Mouse (Mus musculus): ENCODE data around the gene Astn2. TPM values are rescaled to one million over a fixed set of nuclear protein-coding genes. Genes with fewer than 3 reads are reported as not detected.

Gene Astn2
- polyA plus RNA-seq, 1 experiment: 0.65 TPM

DNA sequence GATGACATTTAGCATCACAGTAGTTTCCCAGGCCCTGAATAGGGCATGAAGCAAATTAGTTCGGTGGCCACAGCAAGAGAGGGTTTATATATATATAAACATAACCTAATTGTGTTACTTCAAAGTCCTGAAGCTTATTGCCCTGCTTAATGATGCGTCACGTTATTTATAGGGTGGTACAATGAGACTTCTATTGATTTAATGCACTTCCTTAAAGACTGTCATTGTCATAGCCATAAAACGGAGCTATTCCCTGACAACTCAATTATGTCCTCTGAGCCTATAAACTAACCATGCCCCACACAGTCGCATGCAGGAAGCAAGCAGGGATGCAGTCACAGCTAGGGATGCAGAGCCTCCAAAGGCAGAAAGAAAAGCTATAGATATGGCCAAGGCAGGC, 761.8 kb downstream of the Astn2 start:
- no peaks in the 10 kb centered on the region for H3K27me3 ChIP-seq (ENCODE audit: control insufficient read depth, insufficient read depth, low read length)
- H3K4me3 ChIP-seq (ENCODE audit: control insufficient read depth, insufficient read depth, low read length): no peak overlapping the region

DNA sequence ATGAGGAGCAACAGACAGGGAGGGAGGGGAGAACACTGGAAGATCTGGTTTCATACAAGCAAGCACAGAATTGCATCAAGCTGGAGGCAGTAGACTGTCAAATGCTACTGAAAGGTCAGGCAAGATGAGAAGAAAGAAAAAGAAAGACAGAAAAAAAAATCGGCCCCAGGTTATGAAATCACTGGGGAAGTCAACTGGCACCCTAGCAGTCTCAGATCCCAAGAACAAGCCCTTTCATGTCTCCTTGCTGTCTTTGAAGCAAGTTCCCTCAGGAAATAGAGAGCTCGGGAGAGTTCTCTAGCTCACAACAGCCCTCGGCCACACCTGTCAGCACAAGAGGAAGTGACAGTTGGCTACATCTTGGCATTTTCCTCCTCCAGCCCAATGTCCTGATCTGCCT, 766.2 kb downstream of the Astn2 start:
- no peaks in the 10 kb centered on the region for H3K4me1 ChIP-seq (replicated peaks; ENCODE audit: control insufficient read depth, insufficient read depth, low read length)

More for the DNA sequence above, 761.8 kb downstream of the Astn2 start:
- WGBS: 53% methylated on average over 5 of the region's 5 CpGs
- H3K27ac ChIP-seq (ENCODE audit: control insufficient read depth, insufficient read depth, low read length): no peak overlapping the region
- H3K4me1 ChIP-seq (replicated peaks; ENCODE audit: control insufficient read depth, insufficient read depth, low read length): no peaks in the 10 kb centered on the region
- no peak for DNase-seq
- H3K36me3 ChIP-seq (ENCODE audit: control insufficient read depth, insufficient read depth, low read length): no peaks in the 10 kb centered on the region
- no peak for TF ChIP-seq CTCF (IDR thresholded peaks at IDR 0.05; ENCODE audit: borderline replicate concordance, control insufficient read depth, extremely low read depth, insufficient read depth, low read length, poor library complexity)
- TF ChIP-seq POLR2A (IDR thresholded peaks at IDR 0.05; ENCODE audit: control insufficient read depth, extremely low read depth, insufficient read depth, low read length, poor library complexity): no peak

DNA sequence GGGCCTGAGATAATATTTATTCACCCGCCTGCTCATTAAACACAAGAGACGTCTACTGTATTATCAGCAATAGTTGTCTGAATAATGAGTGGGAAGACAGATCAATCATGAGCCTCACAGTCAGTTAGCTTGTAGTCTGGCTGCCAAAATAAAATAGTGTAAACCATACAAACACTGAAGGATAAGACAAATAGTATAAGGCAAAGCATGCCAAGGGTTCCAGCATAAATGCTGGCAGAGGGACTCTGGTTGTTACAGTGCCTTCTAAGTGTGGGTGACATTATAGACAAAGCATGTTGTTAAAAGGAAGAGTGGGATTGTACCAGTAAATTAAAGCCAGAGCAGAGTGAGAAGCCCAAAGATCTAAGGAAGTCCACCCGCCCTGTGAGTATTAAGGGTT, 784.3 kb downstream of the Astn2 start:
- WGBS: 93% methylated on average over 3 of the region's 3 CpGs

More for the DNA sequence above, 766.2 kb downstream of the Astn2 start:
- Histone ChIP-seq H3K4me3 (ENCODE audit: control insufficient read depth, insufficient read depth, low read length) (no peak overlapping the region), H3K36me3 (ENCODE audit: control insufficient read depth, insufficient read depth, low read length) (no peaks in the 10 kb centered on the region), H3K27me3 (ENCODE audit: control insufficient read depth, insufficient read depth, low read length) (no peaks in the 10 kb centered on the region), H3K27ac (ENCODE audit: control insufficient read depth, insufficient read depth, low read length) (no peak overlapping the region)
- no peak for TF ChIP-seq POLR2A (IDR thresholded peaks at IDR 0.05; ENCODE audit: control insufficient read depth, extremely low read depth, insufficient read depth, low read length, poor library complexity)
- no peak for TF ChIP-seq CTCF (IDR thresholded peaks at IDR 0.05; ENCODE audit: borderline replicate concordance, control insufficient read depth, extremely low read depth, insufficient read depth, low read length, poor library complexity)
- no peak for DNase-seq
- 46% methylated on average over 3 of the region's 3 CpGs for WGBS

DNA sequence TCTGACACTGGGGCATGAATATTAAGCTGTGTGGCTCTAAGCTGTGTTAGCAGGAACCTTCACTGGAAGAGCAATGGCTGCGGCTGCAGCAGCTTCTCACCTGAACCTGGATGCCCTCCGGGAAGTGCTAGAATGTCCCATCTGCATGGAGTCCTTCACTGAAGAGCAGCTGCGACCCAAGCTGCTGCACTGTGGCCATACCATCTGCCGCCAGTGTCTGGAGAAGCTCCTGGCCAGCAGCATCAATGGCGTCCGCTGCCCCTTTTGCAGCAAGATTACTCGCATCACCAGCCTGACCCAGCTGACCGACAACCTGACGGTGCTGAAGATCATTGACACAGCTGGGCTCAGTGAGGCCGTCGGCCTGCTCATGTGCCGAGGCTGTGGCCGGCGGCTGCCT, 791.3 kb downstream of the Astn2 start:
- H3K36me3 ChIP-seq (ENCODE audit: control insufficient read depth, insufficient read depth, low read length): peaks cover 19% of the 10 kb centered on the region
- no peaks in the 10 kb centered on the region for H3K4me1 ChIP-seq (replicated peaks; ENCODE audit: control insufficient read depth, insufficient read depth, low read length)
- WGBS: 98% methylated on average over 14 of the region's 14 CpGs

More for the DNA sequence above, 784.3 kb downstream of the Astn2 start:
- Histone ChIP-seq H3K27ac (ENCODE audit: control insufficient read depth, insufficient read depth, low read length) (no peak overlapping the region), H3K36me3 (ENCODE audit: control insufficient read depth, insufficient read depth, low read length) (peaks cover 5% of the 10 kb centered on the region; the same call in 1 of the 2 replicates), H3K27me3 (ENCODE audit: control insufficient read depth, insufficient read depth, low read length) (no peaks in the 10 kb centered on the region), H3K4me1 (replicated peaks; ENCODE audit: control insufficient read depth, insufficient read depth, low read length) (no peaks in the 10 kb centered on the region), H3K4me3 (ENCODE audit: control insufficient read depth, insufficient read depth, low read length) (no peak overlapping the region)
- no peak for DNase-seq
- TF ChIP-seq POLR2A (IDR thresholded peaks at IDR 0.05; ENCODE audit: control insufficient read depth, extremely low read depth, insufficient read depth, low read length, poor library complexity) (no peak), CTCF (IDR thresholded peaks at IDR 0.05; ENCODE audit: borderline replicate concordance, control insufficient read depth, extremely low read depth, insufficient read depth, low read length, poor library complexity) (no peak)

DNA sequence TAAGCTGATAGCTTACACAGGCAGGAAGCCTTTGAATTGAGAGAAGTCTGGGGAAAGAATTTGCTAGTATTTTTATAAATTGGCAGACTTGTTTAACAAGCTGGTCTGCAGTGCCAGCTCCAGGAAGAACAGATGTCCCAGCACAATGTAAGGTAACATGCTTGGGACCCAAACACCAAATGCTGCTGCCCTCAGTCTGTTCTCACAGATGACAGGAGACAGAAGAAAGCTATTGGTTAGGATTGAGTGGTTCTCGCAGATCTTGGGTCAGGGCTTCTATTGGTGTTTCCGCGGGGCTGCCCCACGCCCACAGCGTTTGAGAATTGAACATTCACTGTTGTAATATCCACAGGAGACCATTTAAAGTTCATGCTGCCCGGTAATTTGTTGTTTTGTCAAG, 793.5 kb downstream of the Astn2 start:
- peaks cover 19% of the 10 kb centered on the region for H3K36me3 ChIP-seq (ENCODE audit: control insufficient read depth, insufficient read depth, low read length)
- H3K4me1 ChIP-seq (replicated peaks; ENCODE audit: control insufficient read depth, insufficient read depth, low read length): no peaks in the 10 kb centered on the region
- H3K27ac ChIP-seq (ENCODE audit: control insufficient read depth, insufficient read depth, low read length): no peak overlapping the region
- H3K4me3 ChIP-seq (ENCODE audit: control insufficient read depth, insufficient read depth, low read length): no peak overlapping the region
- no peaks in the 10 kb centered on the region for H3K27me3 ChIP-seq (ENCODE audit: control insufficient read depth, insufficient read depth, low read length)
- DNase-seq: no peak
- WGBS: 96% methylated on average over 6 of the region's 6 CpGs
- TF ChIP-seq POLR2A (IDR thresholded peaks at IDR 0.05; ENCODE audit: control insufficient read depth, extremely low read depth, insufficient read depth, low read length, poor library complexity) (no peak), CTCF (IDR thresholded peaks at IDR 0.05; ENCODE audit: borderline replicate concordance, control insufficient read depth, extremely low read depth, insufficient read depth, low read length, poor library complexity) (no peak)

More for the DNA sequence above, 791.3 kb downstream of the Astn2 start:
- DNase-seq: no peak
- TF ChIP-seq CTCF (IDR thresholded peaks at IDR 0.05; ENCODE audit: borderline replicate concordance, control insufficient read depth, extremely low read depth, insufficient read depth, low read length, poor library complexity) (no peak), POLR2A (IDR thresholded peaks at IDR 0.05; ENCODE audit: control insufficient read depth, extremely low read depth, insufficient read depth, low read length, poor library complexity) (no peak)
- Histone ChIP-seq H3K27ac (ENCODE audit: control insufficient read depth, insufficient read depth, low read length) (no peak overlapping the region), H3K27me3 (ENCODE audit: control insufficient read depth, insufficient read depth, low read length) (no peaks in the 10 kb centered on the region), H3K4me3 (ENCODE audit: control insufficient read depth, insufficient read depth, low read length) (no peak overlapping the region)

DNA sequence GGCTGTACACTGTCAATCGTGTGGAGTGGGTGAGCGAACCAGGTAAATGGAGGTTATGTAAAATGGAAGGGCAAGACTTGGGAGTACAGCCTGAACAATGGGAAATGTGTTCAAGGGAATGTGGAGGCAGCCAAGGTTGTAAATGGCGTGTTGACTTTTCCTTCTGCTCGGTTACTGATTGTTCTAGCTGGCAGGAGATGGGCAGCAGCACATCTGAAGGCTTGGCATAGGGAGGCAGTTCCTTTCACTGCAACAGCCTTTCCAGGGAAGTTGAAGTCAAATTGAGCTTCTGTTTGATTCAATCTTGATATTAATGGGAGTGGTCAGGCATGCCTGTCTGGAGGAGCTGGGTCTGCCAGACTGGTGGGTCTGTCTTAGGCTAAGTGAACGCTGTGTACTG, 794.1 kb downstream of the Astn2 start:
- no peaks in the 10 kb centered on the region for H3K27me3 ChIP-seq (ENCODE audit: control insufficient read depth, insufficient read depth, low read length)
- no peak overlapping the region for H3K4me3 ChIP-seq (ENCODE audit: control insufficient read depth, insufficient read depth, low read length)
- no peaks in the 10 kb centered on the region for H3K4me1 ChIP-seq (replicated peaks; ENCODE audit: control insufficient read depth, insufficient read depth, low read length)
- DNase-seq: no peak
- TF ChIP-seq POLR2A (IDR thresholded peaks at IDR 0.05; ENCODE audit: control insufficient read depth, extremely low read depth, insufficient read depth, low read length, poor library complexity) (no peak), CTCF (IDR thresholded peaks at IDR 0.05; ENCODE audit: borderline replicate concordance, control insufficient read depth, extremely low read depth, insufficient read depth, low read length, poor library complexity) (no peak)
- no peak overlapping the region for H3K27ac ChIP-seq (ENCODE audit: control insufficient read depth, insufficient read depth, low read length)
- peaks cover 15% of the 10 kb centered on the region for H3K36me3 ChIP-seq (ENCODE audit: control insufficient read depth, insufficient read depth, low read length)
- WGBS: over 99% methylated on average over 5 of the region's 5 CpGs

DNA sequence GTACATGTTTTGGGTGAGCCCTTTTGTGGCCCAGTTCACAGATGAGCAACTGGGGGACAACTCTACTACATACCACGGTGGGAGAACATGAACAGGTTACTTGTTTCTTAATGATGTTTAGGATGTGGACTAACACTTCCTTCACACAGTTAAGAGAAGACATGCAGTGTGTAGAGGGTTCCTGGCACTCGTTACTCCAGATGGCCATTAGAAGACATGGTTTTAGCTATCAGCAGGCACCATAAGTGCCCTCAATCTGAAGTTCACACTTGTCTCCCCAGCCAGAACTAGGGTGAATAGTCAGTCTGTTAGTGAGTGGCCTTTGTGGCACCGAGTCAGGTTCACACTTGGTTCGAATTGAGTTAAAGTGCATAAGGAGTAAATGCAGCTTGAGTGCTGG, 796.3 kb downstream of the Astn2 start:
- Histone ChIP-seq H3K4me3 (ENCODE audit: control insufficient read depth, insufficient read depth, low read length) (no peak overlapping the region), H3K4me1 (replicated peaks; ENCODE audit: control insufficient read depth, insufficient read depth, low read length) (peaks cover 4% of the 10 kb centered on the region), H3K27ac (ENCODE audit: control insufficient read depth, insufficient read depth, low read length) (no peak overlapping the region), H3K36me3 (ENCODE audit: control insufficient read depth, insufficient read depth, low read length) (no peaks in the 10 kb centered on the region), H3K27me3 (ENCODE audit: control insufficient read depth, insufficient read depth, low read length) (no peaks in the 10 kb centered on the region)
- no peak for DNase-seq
- 96% methylated on average over 4 of the region's 4 CpGs for WGBS
- TF ChIP-seq CTCF (IDR thresholded peaks at IDR 0.05; ENCODE audit: borderline replicate concordance, control insufficient read depth, extremely low read depth, insufficient read depth, low read length, poor library complexity) (no peak), POLR2A (IDR thresholded peaks at IDR 0.05; ENCODE audit: control insufficient read depth, extremely low read depth, insufficient read depth, low read length, poor library complexity) (no peak)
